Mouse (Mus musculus): ENCODE data around the gene Bbof1.

- no peak for TF ChIP-seq POLR2A (IDR thresholded peaks at IDR 0.05; ENCODE audit: borderline replicate concordance, insufficient read depth, low read length)
- TF ChIP-seq CTCF (IDR thresholded peaks at IDR 0.05; ENCODE audit: borderline replicate concordance, insufficient read depth, low read depth, low read length) = no peak
Observed at GRCm38 (mm10) chr12:84429825-84430224, 21.0 kb downstream of the Bbof1 start.

All from cerebellum, adult 2 months (tissue).